Mouse (Mus musculus) cerebellum, postnatal 4 days (tissue): Measurements from ENCODE around the gene Vsx1.
A peak's percentile ranks its signal among the peaks of the same experiment; 100 is the strongest.

ENCODE experiments used
- DNase-seq, 2 experiments: peaks; one replicate each; pipeline ENCODE4 v3.0.0; 2022; ENCODE audit warnings: low spot score in 2 of 2, mixed read lengths in 1 of 2

Gene Vsx1

GRCm38 (mm10) chr2:150667820-150668766 is 21.1 kb downstream of the Vsx1 start, which contains the start of gene Acss1:
Gene Acss1, minus strand, starts transcription at chr2:150668500.
- DNase-seq: peak in 1 of 2 experiments; percentile 39

GRCm38 (mm10) chr2:150667065-150667819 is 21.9 kb downstream of the Vsx1 start:
- no peak for DNase-seq

GRCm38 (mm10) chr2:150666723-150667064 is 22.5 kb downstream of the Vsx1 start:
- no peak for DNase-seq

GRCm38 (mm10) chr2:150665534-150666451 is 23.4 kb downstream of the Vsx1 start:
- no peak for DNase-seq

GRCm38 (mm10) chr2:150665006-150665405 is 24.2 kb downstream of the Vsx1 start:
- DNase-seq: no peak

- no peak for DNase-seq
Measured at GRCm38 (mm10) chr2:150664152-150664920, 24.8 kb downstream of the Vsx1 start.

- no peak for DNase-seq
Measured at GRCm38 (mm10) chr2:150663255-150663654, 25.9 kb downstream of the Vsx1 start.

GRCm38 (mm10) chr2:150662007-150662406 is 27.2 kb downstream of the Vsx1 start:
- no peak for DNase-seq

- DNase-seq: no peak
Measured at GRCm38 (mm10) chr2:150660668-150661451, 28.3 kb downstream of the Vsx1 start.

- no peak for DNase-seq
Measured at GRCm38 (mm10) chr2:150660049-150660448, 29.1 kb downstream of the Vsx1 start.

- DNase-seq: no peak
Measured at GRCm38 (mm10) chr2:150656975-150657768, 32.0 kb downstream of the Vsx1 start.

- no peak for DNase-seq
Measured at GRCm38 (mm10) chr2:150656112-150656511, 33.0 kb downstream of the Vsx1 start.

- no peak for DNase-seq
Measured at GRCm38 (mm10) chr2:150655290-150655689, 33.9 kb downstream of the Vsx1 start.

GRCm38 (mm10) chr2:150654814-150655213 is 34.3 kb downstream of the Vsx1 start:
- no peak for DNase-seq

GRCm38 (mm10) chr2:150651366-150651765 is 37.8 kb downstream of the Vsx1 start:
- DNase-seq: no peak

- DNase-seq: no peak
Measured at GRCm38 (mm10) chr2:150650511-150651074, 38.6 kb downstream of the Vsx1 start.

- no peak for DNase-seq
Measured at GRCm38 (mm10) chr2:150648300-150648895, 40.8 kb downstream of the Vsx1 start.

GRCm38 (mm10) chr2:150647681-150648299 is 41.4 kb downstream of the Vsx1 start:
- DNase-seq: no peak
